Mouse (Mus musculus): Measurements from ENCODE around the gene Sde2.

The Sde2 gene

GRCm38 (mm10) chr1:180850316-180851270 is at the start of gene Sde2:
Gene Sde2, plus strand, starts transcription at chr1:180851127.
- peak; percentile 100 for DNase-seq (ENCODE audit: low spot score in 2 of 2)

- DNase-seq (ENCODE audit: low spot score in 2 of 2) = no peak
Observed at GRCm38 (mm10) chr1:180801466-180801994, 49.4 kb upstream of the Sde2 start.

DNA sequence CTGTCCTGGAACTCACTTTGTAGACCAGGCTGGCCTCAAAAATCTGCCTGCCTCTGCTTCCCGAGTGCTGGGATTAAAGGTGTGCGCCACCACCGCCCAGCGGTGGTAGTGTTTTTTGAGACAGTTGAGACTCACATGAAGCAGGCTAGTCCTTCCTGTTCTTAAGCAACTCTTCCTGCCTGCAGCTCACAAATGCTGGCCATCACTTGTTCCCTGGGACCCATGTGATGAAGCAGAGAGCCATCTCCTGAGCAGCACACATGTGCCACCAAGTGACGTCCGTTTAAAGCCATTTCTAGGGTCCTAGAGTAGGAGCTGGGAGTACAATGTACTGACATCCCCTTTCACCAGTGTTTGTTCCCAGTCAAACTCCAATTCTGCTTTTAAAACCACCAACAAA is 47.0 kb upstream of the Sde2 start:
- DNase-seq (ENCODE audit: low spot score in 2 of 2) = no peak

- DNase-seq (ENCODE audit: low spot score in 2 of 2) = no peak
Observed at GRCm38 (mm10) chr1:180808831-180809230, 42.1 kb upstream of the Sde2 start.

GRCm38 (mm10) chr1:180810976-180811375 is 40.0 kb upstream of the Sde2 start:
- peak in 1 of 2 experiments; percentile 20 for DNase-seq (ENCODE audit: low spot score in 2 of 2)

GRCm38 (mm10) chr1:180811596-180812462 is 39.1 kb upstream of the Sde2 start:
- DNase-seq (ENCODE audit: low spot score in 2 of 2) = peak; percentile 36 to 56

DNA sequence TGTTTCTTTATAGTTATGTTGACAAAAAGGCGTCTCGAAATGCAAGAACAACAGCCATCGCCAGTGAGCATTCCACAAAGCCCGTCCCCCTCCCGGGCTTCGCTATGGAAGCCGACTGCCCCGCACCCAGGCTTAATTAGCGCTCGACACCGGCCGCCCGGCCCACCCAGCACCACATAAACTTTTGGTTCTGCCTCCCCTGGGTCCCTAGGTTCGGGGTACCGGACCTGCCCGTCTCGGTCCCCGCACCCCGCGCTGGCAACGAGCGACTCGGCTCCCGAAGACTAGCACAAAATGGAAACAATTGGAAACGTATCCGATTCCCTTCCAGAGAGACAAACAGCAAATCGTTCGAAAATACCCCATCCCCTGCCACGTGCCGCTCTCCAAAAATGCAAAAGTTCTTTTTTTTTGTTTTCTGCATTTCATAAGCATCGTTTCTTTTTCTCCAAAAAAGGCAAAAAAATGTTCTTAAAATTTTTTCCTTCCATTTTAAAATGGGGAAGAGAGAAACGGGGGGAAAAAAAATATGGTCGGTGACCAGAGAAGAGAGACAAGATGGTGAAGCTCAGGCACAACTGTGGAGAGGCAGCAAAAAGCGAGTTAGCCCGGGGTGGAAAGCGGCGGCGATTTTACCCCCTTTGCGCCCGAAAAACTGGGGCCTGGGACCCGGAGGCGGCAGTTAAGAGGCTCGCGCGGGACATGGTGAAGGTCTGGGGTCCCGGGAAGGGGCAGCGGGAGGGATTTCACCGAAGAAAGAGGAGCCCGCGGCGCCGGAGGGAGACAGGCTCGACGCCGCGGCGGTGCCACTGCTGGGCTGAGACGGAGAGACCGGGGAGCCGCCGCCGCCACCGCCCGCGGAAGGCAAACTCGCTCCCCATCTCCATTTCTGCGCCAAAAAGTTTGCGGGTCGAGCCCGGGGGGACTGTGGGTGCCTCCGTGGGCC is 38.2 kb upstream of the Sde2 start:
- DNase-seq (ENCODE audit: low spot score in 2 of 2) = peak; percentile 27 to 41

DNA sequence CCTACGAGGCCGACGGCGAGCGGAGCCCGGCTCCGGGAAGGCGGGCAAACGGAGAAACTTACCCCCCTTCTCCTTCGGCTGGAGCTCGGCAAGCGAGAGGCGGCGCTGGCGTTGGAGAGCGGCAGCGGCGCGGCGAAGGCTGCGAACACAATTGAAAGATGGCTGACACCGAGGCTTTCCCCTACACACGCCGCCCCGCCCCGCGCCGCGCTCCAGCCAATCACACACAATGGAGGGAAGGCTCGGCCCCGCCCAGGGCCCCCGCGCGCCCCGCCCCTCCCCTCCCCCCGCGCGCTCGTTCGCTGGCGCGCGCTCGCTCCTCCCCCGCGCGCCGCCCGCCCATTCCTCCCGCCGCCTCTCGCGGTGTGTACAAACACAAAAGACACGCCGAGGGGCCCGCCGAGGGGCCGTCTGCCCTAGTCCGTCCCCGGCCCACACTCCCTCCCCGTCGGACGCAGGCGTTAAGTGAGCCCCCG is 37.5 kb upstream of the Sde2 start:
- DNase-seq (ENCODE audit: low spot score in 2 of 2) = peak; percentile 90 to 93

DNA sequence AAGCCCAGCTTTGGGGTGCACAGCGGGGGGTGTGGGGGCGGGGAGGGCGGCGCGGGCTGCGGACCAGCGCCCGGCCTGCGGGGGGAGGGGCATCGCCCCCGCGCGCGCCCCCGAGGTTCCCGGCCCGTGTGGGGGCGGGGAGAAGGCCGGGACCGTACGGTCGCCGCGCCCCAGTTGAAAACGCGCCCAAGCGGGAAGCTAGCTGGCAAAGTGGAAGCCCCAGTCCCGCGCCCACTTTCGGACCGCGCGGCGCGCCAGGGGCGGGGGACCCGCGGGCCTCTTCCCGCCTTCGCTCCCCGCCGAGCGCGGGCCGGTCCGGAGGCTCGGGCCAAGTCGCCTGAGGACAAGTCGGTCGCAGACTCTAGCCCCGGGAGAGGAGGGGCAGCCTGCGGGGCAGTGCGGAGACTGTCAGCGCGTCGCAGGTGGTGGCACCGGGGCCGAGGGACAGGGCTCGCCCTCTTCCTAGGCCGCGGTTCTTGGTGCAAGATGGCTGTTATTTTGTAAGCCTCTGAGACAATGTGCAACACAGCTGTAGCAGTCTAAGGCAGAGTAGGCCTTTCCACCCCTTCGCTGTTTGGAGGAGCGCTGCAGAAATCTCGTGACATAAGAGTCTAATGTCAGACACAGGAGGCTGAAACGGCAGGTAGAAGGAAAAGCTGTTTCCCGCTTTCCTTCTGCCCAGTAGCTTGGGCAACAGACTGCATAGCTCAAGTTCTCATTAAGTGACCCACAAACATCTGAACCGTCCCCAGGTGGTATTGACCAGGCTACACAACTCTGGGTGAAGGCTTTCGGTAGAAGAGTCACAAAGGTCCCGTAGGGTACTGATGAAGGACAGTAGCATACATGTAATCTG is 36.8 kb upstream of the Sde2 start, which contains the start of gene H3f3a:
H3f3a (minus strand) TSS at position 59 of the 856 bp plus-strand sequence.
- no peak for DNase-seq (ENCODE audit: low spot score in 2 of 2)

- no peak for DNase-seq (ENCODE audit: low spot score in 2 of 2)
Observed at GRCm38 (mm10) chr1:180815371-180816024, 35.4 kb upstream of the Sde2 start.

DNA sequence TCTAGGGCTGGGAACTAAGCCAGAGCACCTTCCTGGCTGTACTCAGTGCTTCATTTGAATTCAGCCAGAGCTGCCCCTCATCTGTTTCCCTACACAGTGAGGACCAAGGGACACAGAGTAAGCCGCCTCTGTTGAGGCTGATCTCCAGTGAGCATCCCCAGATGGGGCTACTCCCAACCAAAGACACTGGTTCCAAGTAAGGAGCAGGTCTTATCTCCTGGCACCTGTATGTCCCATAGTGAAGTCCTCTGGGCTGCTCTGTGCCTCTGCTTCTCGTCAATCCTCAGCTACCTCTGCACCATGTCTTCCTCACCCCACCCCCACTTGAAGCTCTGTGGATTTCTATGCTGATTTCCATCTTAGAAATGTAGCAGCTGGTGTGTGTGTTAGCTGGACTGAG is 32.9 kb upstream of the Sde2 start:
- no peak for DNase-seq (ENCODE audit: low spot score in 2 of 2)

DNA sequence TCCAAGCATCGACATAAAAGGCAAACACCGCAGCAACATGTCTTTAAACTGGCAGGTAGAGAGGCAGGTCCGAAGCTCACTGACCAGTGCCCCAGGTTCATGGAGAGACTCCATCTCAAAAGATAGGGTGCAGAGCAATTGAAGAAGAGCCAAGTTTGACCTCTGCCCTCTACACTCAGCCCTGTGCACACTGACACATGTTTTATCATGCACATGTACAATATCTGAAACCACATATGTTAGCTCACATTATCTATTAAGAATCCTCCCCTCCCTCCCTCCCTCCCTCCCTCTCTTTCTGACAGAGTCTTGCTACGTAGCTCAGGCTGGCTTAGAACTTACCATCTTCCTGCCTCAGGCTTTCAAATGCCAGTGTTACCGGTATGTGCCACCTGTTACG is 29.8 kb upstream of the Sde2 start:
- DNase-seq (ENCODE audit: low spot score in 2 of 2) = no peak

DNA sequence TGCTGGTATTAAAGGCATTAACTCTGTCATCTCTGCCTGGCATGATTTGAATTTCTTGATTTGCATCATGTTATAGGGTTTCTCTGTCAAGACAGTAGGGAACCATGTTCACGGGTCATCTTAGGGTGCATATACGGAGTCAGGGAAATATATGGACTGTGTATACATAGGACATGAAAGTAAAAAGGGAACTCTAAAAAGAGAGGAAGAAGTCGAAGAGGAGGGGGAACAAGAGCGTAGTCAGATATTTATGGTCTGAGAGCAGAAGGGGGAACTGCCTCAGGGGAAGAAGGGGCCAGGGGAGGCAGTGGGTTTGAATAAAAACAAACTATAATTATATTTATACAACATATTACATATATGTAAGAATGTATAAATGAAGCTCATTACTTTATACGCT is 28.7 kb upstream of the Sde2 start:
- DNase-seq (ENCODE audit: low spot score in 2 of 2) = no peak

DNA sequence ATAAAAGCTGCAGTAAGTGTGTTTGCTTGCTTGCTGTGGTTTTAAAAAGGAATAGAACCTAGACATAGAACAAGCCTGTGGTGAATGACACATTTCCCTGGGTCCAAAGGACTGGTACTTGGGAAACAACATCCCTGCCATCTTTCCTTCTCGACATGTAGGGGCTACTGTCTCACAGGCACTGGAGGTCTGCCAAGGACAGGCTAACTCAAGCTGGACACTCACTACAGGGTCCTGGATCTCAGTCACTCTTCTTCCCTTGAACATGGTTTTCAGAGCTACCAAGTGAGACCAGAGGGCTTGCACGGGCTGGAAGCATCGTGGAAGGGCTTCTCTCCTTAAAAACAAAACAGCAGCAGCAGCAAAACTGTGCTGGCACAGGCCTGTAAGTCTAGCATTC is 27.2 kb upstream of the Sde2 start:
- DNase-seq (ENCODE audit: low spot score in 2 of 2) = no peak

DNA sequence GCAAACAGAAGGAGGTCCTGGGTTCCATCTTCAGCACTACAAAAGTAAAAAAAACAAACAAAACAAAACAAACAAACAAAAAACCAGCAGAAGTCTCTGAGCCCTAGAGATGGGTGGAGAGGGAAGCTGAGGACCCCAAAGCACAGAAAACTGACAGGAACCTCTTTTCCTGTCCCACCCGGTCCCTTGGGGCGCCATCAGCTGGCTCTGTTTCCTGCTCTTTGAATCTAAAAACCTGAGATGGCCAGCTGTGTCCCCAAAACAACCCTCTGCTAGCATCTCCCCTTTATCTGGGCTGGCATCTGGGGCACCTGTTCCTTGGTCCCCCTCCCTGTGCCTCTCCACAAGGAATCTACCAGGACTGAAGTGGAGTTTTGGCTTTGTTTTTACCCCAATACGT is 26.2 kb upstream of the Sde2 start:
- DNase-seq (ENCODE audit: low spot score in 2 of 2) = peak in 1 of 2 experiments; percentile 47

- DNase-seq (ENCODE audit: low spot score in 2 of 2) = peak in 1 of 2 experiments; percentile 46
Observed at GRCm38 (mm10) chr1:180826634-180827033, 24.3 kb upstream of the Sde2 start.

DNA sequence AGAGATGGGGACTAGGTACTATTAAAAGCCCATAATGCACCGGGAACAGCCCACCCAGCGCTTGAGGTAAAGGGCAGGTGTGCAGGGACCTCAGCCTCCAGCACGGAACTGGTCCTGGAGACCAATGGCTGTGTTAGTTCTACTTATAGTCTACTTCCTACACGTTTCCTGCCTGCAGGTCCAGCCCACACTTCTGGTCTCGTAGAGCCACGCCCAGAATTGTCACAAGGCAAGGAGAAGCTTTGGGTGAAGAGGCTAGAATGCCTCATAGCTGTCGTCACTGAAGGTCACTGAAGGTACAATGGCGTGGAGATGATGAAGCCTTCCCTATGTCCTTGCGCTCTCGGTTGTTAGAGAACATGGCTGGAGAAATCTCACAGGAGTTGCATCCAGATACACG is 21.2 kb upstream of the Sde2 start:
- DNase-seq (ENCODE audit: low spot score in 2 of 2) = peak; percentile 41 to 74

DNA sequence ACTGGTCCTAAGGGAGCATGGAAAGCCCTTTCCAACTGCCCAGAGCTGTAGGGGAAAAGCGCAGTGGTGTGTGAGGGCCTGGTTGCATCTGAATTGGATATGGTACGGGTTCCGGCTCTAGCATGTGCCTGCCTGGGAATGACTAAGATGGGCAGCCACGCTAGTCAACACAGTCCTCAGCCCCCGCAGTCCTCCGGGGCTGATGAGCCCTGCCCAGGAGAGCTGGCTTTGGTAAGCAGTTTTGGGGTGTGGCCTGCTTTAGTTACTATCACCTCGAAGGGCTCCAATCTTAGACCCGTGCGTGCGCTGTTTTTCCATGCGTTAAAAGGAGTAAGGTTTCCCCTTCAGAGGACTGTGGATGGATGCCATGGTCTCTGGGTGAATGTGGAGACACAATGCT is 20.8 kb upstream of the Sde2 start:
- no peak for DNase-seq (ENCODE audit: low spot score in 2 of 2)

DNA sequence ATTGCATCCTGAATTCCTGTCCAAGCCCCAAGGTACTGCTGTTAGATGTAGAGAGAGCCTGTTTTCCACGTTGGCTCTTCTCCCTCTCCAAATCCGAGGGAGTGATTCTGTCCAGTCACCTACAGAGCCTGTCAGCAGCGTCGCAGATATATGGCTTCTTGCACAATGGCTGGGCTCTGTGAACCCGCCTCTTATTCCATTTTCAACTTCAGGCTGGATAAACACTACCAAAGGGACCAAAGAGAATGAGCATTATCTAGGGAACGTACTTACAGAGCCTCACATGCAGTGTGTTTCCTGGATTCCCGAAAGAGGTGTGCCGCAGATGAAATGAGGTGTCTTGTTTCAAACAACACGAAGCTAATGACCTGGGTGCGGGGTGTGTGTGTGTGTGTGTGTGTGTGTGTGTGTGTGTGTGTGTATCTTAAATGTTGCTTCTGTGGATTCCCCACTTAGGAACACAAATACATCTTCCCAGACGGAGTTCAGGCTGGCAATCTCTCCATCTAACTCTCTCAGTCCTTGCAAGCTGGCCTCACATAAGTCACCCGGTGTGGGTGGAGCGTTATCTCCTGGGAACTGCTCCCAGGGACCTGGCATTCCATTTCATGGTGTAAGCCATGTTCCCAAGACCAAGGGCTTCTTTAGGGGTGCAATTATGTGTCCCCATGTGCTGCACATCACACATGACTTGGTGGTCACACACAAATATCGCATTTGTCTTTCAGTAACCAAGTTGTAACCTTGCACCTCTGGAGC is 20.2 kb upstream of the Sde2 start:
- DNase-seq (ENCODE audit: low spot score in 2 of 2) = no peak

Data from natural killer cell, adult 2 months (primary cell).